Mouse (Mus musculus): ENCODE results near the gene Try4. TPM values are rescaled to one million over a fixed set of nuclear protein-coding genes. Genes with fewer than 3 reads are reported as not detected.
"Not testable (repeated sequence)": the region's sequence is repeated elsewhere in the genome, so short reads cannot be mapped to it uniquely, and the experiment has no call there.

Try4 gene
- not detected in 2 replicates for polyA plus RNA-seq (2016; fragmentation: Nextera tagmentation; extraction: Ambion mirVana)

DNA sequence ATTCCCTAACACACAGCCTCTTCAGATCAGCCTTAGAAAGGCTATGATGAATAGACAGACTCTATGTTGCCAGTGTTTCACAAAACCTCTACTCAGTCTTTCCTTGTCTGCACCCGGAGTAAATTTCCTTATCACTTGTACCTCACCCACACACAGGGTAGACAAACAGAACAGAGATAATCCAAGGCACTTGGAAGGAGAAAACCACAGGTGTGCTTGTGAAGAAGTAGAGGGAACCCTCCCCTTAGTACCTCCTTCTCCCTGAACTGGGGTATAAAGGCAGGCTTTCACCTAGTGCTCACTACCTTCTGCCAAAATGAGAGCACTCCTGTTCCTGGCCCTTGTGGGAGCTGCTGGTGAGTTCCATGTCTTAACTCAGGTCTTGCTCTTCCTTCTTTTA, at the start of gene Try4:
Gene Try4, plus strand, starts transcription at position 301 of the 400 bp plus-strand sequence.
- no peak within 1 kb of the TSS for H3K27ac ChIP-seq
- 39% methylated on average over 1 of the region's 1 CpGs for WGBS (ENCODE audit: insufficient replicate concordance)

DNA sequence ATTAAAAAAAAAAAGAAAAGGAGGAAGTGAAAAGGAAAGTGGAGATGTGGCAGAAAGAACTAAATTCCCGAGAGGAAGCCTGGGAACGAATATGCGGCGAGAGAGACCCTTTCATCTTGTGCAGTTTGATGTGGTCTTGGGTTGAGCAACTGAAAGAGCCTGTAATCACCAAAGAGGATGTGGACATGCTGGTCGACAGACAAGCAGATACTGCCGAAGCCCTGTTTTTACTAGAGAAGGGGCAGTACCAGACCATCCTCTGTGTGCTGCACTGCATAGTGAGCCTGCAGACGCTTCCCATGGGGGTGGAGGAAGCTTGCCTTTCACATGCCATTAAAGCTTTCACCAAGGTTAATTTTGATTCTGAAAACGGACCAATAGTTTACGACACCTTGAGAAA, 48.8 kb upstream of the Try4 start:
- not testable (repeated sequence) for H3K36me3 ChIP-seq; ATAC-seq; H3K9me3 ChIP-seq (replicated peaks); H3K4me3 ChIP-seq; H3K4me2 ChIP-seq; H3K9ac ChIP-seq; H3K4me1 ChIP-seq; H3K27ac ChIP-seq; H3K27me3 ChIP-seq (replicated peaks)
- whole genome bisulfite sequencing (ENCODE audit: insufficient replicate concordance): 74% methylated on average over 9 of the region's 9 CpGs

More for the DNA sequence above, at the start of gene Try4:
- H3K9me3 ChIP-seq (replicated peaks): no peaks in the 10 kb centered on the region
- H3K27me3 ChIP-seq (replicated peaks): no peaks in the 10 kb centered on the region
- no peak within 1 kb of the TSS for H3K4me2 ChIP-seq
- H3K4me3 ChIP-seq: no peak within 1 kb of the TSS
- no peak within 1 kb of the TSS for H3K9ac ChIP-seq
- no peaks in the 10 kb centered on the region for H3K4me1 ChIP-seq
- no peaks in the 10 kb centered on the region for H3K36me3 ChIP-seq
- ATAC-seq: no peak

DNA sequence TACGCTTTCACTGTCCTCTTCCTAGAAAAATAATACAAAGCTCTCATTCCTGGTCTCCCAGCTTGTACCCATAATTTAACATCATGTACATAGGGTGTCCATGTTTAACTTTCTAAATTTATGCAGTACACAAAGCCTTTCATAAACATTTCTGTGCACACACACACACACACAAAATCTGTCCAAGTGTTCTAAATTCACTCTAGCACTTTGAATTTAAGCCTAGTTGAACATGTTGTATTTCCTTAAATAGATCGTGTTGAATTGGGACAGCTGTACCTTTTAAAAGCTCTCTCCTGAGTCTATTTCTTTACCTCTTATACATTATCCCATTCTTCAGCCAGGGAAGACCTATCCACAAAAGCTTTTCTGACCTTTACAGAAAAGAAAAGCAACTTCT, 45.6 kb upstream of the Try4 start:
- H3K4me3 ChIP-seq: no peak overlapping the region
- no peak overlapping the region for H3K9ac ChIP-seq
- H3K36me3 ChIP-seq: no peaks in the 10 kb centered on the region
- no peaks in the 10 kb centered on the region for H3K27me3 ChIP-seq (replicated peaks)
- no peaks in the 10 kb centered on the region for H3K9me3 ChIP-seq (replicated peaks)
- no peak overlapping the region for H3K4me2 ChIP-seq
- no peaks in the 10 kb centered on the region for H3K4me1 ChIP-seq
- WGBS (ENCODE audit: insufficient replicate concordance): 66% methylated on average over 2 of the region's 2 CpGs
- ATAC-seq: no peak
- no peak overlapping the region for H3K27ac ChIP-seq

DNA sequence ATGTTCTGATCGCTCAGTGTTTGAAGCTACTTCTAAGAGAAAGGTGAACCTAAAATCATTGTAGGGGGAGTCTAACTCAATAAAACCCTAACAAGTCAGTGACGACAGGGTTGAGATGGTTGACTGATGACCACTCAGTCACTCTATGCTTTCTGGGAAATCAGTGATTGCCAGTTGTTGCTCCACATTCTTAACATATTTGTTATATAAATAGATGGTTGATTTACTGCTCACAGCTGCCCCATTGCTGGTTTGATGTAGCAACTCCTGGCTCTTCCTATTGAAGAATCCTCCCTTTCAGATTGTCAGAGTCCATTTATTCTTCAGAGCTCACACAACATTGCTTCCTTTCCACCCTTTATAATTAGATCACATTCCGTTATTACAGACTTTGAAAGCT, 44.6 kb upstream of the Try4 start:
- ATAC-seq: no peak
- WGBS (ENCODE audit: insufficient replicate concordance): 64% methylated on average over 3 of the region's 3 CpGs

DNA sequence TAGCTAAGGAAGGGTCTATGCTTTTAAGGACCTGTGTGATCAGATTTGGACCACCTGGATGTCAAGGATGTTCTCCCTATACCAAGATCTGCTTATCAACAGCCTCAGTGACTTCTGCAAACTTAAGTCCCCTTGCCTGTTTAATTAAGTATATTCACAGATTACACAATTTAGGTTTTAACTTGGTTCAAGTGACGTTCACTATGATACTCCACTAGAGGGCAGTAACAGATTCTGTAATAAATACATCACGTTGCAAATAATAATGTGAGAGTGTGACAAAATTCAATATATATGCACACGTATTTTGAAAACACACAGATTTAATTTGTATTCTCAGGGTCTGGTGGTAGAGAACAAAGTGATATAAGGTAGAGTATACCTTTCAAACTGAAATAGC, 39.3 kb upstream of the Try4 start:
- Histone ChIP-seq H3K9me3 (replicated peaks) (no peaks in the 10 kb centered on the region), H3K27ac (no peak overlapping the region), H3K27me3 (replicated peaks) (no peaks in the 10 kb centered on the region), H3K4me3 (no peak overlapping the region), H3K36me3 (no peaks in the 10 kb centered on the region), H3K9ac (no peak overlapping the region), H3K4me2 (no peak overlapping the region), H3K4me1 (no peaks in the 10 kb centered on the region)
- ATAC-seq: no peak
- WGBS (ENCODE audit: insufficient replicate concordance): 29% methylated on average over 3 of the region's 3 CpGs

More for the DNA sequence above, 44.6 kb upstream of the Try4 start:
- Histone ChIP-seq H3K4me1 (no peaks in the 10 kb centered on the region), H3K9ac (no peak overlapping the region), H3K27me3 (replicated peaks) (no peaks in the 10 kb centered on the region), H3K4me2 (no peak overlapping the region), H3K4me3 (no peak overlapping the region), H3K9me3 (replicated peaks) (no peaks in the 10 kb centered on the region), H3K36me3 (no peaks in the 10 kb centered on the region), H3K27ac (no peak overlapping the region)

DNA sequence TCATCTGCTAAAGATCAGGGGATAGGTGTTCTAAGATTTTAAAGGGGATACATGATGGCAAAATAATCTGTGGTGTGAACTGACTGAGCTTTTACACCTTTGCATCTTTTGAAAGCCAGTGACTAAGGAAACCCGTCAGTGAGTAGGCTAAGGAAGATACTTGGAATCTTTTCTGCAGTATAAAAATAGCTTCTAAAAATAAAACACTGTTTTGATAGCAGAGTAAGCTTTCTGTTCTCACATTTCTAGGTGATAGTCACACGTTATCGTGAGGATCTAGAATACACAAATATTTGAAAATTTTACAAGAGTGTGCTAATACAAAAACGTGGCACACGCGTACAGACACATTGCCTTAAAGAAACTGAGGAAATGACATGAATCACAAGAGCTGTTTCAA, 35.9 kb upstream of the Try4 start:
- Histone ChIP-seq H3K36me3 (no peaks in the 10 kb centered on the region), H3K9me3 (replicated peaks) (no peaks in the 10 kb centered on the region), H3K4me1 (no peaks in the 10 kb centered on the region), H3K4me2 (no peak overlapping the region), H3K27me3 (replicated peaks) (no peaks in the 10 kb centered on the region), H3K9ac (no peak overlapping the region), H3K4me3 (no peak overlapping the region), H3K27ac (no peak overlapping the region)
- ATAC-seq: no peak
- WGBS (ENCODE audit: insufficient replicate concordance): 73% methylated on average over 6 of the region's 6 CpGs

DNA sequence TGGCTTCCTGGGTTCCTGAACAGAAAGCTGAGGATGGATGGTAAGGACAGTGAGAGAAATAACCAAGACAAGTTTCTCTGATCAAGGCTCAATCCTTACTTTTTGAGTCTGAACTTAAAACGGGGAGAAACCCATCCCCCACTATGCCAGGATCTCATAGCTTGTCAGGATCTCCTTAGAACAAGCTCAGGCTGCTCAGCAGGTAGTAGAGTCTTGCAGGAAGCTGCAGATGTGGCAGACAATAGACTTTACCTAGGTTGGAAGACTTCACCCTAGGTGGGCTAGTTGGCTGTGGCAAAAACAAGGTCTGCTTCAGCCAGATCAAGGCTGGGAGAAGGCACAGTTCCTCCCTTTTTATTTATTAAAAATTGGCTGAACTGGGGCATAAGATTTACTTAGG, 3.8 kb upstream of the Try4 start:
- Histone ChIP-seq H3K4me1 (no peaks in the 10 kb centered on the region), H3K4me3 (no peak overlapping the region), H3K9ac (no peak overlapping the region), H3K9me3 (replicated peaks) (no peaks in the 10 kb centered on the region), H3K27me3 (replicated peaks) (no peaks in the 10 kb centered on the region), H3K4me2 (no peak overlapping the region), H3K27ac (no peak overlapping the region), H3K36me3 (no peaks in the 10 kb centered on the region)
- no peak for ATAC-seq
- 13% methylated on average over 1 of the region's 1 CpGs for WGBS (ENCODE audit: insufficient replicate concordance)

DNA sequence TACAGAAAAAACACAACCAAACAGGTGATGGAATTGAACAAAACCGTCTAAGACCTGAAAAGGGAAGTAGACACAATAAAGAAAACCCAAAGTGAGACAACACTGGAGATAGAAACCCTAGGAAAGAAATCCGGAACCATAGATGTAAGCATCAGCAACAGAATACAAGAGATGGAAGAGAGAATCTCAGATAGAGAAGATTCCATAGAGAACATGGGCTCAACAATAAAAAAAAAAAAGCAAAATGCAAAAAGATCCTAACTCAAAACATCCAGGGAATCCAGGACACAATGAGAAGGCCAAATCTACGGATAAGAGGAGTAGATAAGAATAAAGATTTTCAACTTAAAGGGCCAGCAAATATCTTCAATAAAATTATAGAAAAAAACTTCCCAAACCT, 14.7 kb downstream of the Try4 start, which contains the start of gene Try5:
Gene Try5, minus strand, starts transcription at position 101 of the 400 bp plus-strand sequence.
- H3K9me3 ChIP-seq (replicated peaks); H3K4me1 ChIP-seq; ATAC-seq; H3K27ac ChIP-seq; H3K27me3 ChIP-seq (replicated peaks); H3K9ac ChIP-seq; H3K36me3 ChIP-seq; H3K4me3 ChIP-seq; H3K4me2 ChIP-seq: not testable (repeated sequence)
- 45% methylated on average over 3 of the region's 3 CpGs for WGBS (ENCODE audit: insufficient replicate concordance)

DNA sequence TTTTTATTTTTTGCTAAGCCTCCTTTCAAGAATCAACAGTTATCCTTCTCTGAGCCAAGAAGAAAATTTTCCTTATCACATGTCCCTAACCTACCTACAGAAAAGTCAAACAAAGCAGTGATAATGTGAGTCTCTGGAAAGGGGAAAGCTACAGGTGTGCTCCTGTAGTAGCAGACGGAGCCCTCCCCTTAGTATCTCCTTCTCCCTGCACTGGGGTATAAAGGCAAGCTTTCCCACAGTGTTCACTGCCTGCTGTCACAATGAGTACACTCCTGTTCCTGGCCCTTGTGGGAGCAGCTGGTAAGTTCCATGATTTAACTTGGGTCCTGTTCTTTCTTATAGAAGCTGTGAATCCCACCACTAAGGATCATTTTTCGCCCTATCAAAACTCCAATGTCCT, 51.9 kb downstream of the Try4 start, which contains the start of gene Try10:
Gene Try10, plus strand, starts transcription at position 174 of the 400 bp plus-strand sequence.
- Histone ChIP-seq H3K27ac (no peak within 1 kb of the TSS), H3K4me3 (no peak within 1 kb of the TSS), H3K4me2 (no peak within 1 kb of the TSS), H3K36me3 (no peaks in the 10 kb centered on the region), H3K4me1 (no peaks in the 10 kb centered on the region), H3K9me3 (replicated peaks) (no peaks in the 10 kb centered on the region), H3K27me3 (replicated peaks) (no peaks in the 10 kb centered on the region), H3K9ac (no peak within 1 kb of the TSS)
- ATAC-seq: no peak
- WGBS (ENCODE audit: insufficient replicate concordance): 59% methylated on average over 2 of the region's 2 CpGs

Other genes starting within 250 kb of the Try4 start
- not detected in 2 replicates for gene Try5, start 14.6 kb downstream of the Try4 start, polyA plus RNA-seq (2016; fragmentation: Nextera tagmentation; extraction: Ambion mirVana)
- gene Try10, start 51.8 kb downstream of the Try4 start, polyA plus RNA-seq (2016; fragmentation: Nextera tagmentation; extraction: Ambion mirVana): not detected in 2 replicates
- not detected in 2 replicates for gene Prss3, start 75.4 kb downstream of the Try4 start, polyA plus RNA-seq (2016; fragmentation: Nextera tagmentation; extraction: Ambion mirVana)
- not detected in 2 replicates for gene Gm5771, start 90.1 kb downstream of the Try4 start, polyA plus RNA-seq (2016; fragmentation: Nextera tagmentation; extraction: Ambion mirVana)
- gene Gm10334, start 143.9 kb downstream of the Try4 start, polyA plus RNA-seq (2016; fragmentation: Nextera tagmentation; extraction: Ambion mirVana): not detected in 2 replicates
- gene Prss1, start 156.7 kb downstream of the Try4 start, polyA plus RNA-seq (2016; fragmentation: Nextera tagmentation; extraction: Ambion mirVana): not detected in 2 replicates
- 0.22 TPM in 1 of 2 replicates, not detected in the other for gene Prss2, start 219.5 kb downstream of the Try4 start, polyA plus RNA-seq (2016; fragmentation: Nextera tagmentation; extraction: Ambion mirVana)

Data from liver, embryonic 12.5 days (tissue).